Mouse (Mus musculus) embryonic facial prominence, embryonic 11.5 days (tissue): Measurements from ENCODE around the gene Lipa. TPM values are rescaled to one million over a fixed set of nuclear protein-coding genes. Genes with fewer than 3 reads are reported as not detected.
A peak's percentile ranks its signal among the peaks of the same experiment; 100 is the strongest.

Source experiments
- ATAC-seq: fragments of 200-750 bp; cut with Nextera tagmentation; replicated peaks from 2 replicates; pipeline ENCODE4 v1.8.0; 2017; ENCODE audit warnings: low read depth; ENCODE audit not compliant: insufficient number of reproducible peaks, low FRiP score, low TSS enrichment
- DNase-seq: peaks from one replicate; pipeline ENCODE4 v3.0.0-alpha.2; 2015; ENCODE audit warnings: low spot score
- H3K27ac ChIP-seq: fragments of 300-500 bp; sonication (generic); replicated peaks from 2 replicates; pipeline ENCODE4 v1.5.1; 2014; ENCODE audit warnings: mild to moderate bottlenecking, low read depth, low read length, control low read depth
- H3K27me3 ChIP-seq: fragments of 300-500 bp; sonication (generic); 2 replicates; pipeline ENCODE4 v1.6.1; 2014; ENCODE audit warnings: mild to moderate bottlenecking, low read length, moderate library complexity, mixed read lengths; ENCODE audit not compliant: control insufficient read depth, insufficient read depth
- H3K36me3 ChIP-seq: fragments of 300-500 bp; sonication (generic); replicated peaks from 2 replicates; pipeline ENCODE4 v1.6.1; 2014; ENCODE audit warnings: low read depth, mild to moderate bottlenecking, low read length, moderate library complexity, mixed read lengths; ENCODE audit not compliant: control insufficient read depth, insufficient read depth
- H3K4me1 ChIP-seq: fragments of 300-500 bp; sonication (generic); 2 replicates; pipeline ENCODE4 v1.6.1; 2014; ENCODE audit warnings: low read length, mixed read lengths; ENCODE audit not compliant: control insufficient read depth, insufficient read depth
- H3K4me2 ChIP-seq: fragments of 300-500 bp; sonication (generic); 2 replicates; pipeline ENCODE4 v1.6.1; 2014; ENCODE audit warnings: low read depth, mild to moderate bottlenecking, control low read depth, low read length, moderate library complexity
- H3K4me3 ChIP-seq: fragments of 300-500 bp; sonication (generic); 2 replicates; pipeline ENCODE4 v1.5.1; 2014; ENCODE audit warnings: low read depth, low read length, control low read depth
- H3K9ac ChIP-seq: fragments of 300-500 bp; sonication (generic); replicated peaks from 2 replicates; pipeline ENCODE4 v1.6.1; 2014; ENCODE audit warnings: mild to moderate bottlenecking, control low read depth, low read length
- H3K9me3 ChIP-seq: fragments of 300-500 bp; sonication (generic); replicated peaks from 2 replicates; pipeline ENCODE4 v1.6.1; 2016; ENCODE audit warnings: mild to moderate bottlenecking, low read length, inconsistent platforms, mixed read lengths; ENCODE audit not compliant: control insufficient read depth
- WGBS: fragments of 180-500 bp; shearing (Covaris S2); extraction: QIAGEN DNeasy Blood & Tissue Kit; methylation state at CpG from one replicate; pipeline ENCODE4 v1.1.7; 2014; 5-methylcytosine and 5-hydroxymethylcytosine counted together
- polyA plus RNA-seq: library from polyadenylated mRNA; unstranded; fragments of >200 nt; fragmentation: Nextera tagmentation; extraction: Ambion mirVana; gene quantifications from 2 replicates; pipeline ENCODE4 v1.2.1, GENCODE M21; 2014

The Lipa gene
- polyA plus RNA-seq, 1 experiment from 2014 or later, result 35.6 TPM

GRCm38 (mm10) chr19:34556621-34557020, 29.3 kb upstream of the Lipa start:
- Histone ChIP-seq H3K27ac (no peak overlapping the region), H3K4me1 (no peaks in the 10 kb centered on the region; the same call in 1 of the 2 replicates), H3K9me3 (no peaks in the 10 kb centered on the region), H3K9ac (no peak overlapping the region), H3K27me3 (no peaks in the 10 kb centered on the region), H3K4me3 (no peak overlapping the region), H3K4me2 (no peak overlapping the region), H3K36me3 (no peaks in the 10 kb centered on the region)
- DNase-seq (no peak), ATAC-seq (no peak)
- WGBS, result 79% methylated on average over 3 of the region's 3 CpGs

DNA sequence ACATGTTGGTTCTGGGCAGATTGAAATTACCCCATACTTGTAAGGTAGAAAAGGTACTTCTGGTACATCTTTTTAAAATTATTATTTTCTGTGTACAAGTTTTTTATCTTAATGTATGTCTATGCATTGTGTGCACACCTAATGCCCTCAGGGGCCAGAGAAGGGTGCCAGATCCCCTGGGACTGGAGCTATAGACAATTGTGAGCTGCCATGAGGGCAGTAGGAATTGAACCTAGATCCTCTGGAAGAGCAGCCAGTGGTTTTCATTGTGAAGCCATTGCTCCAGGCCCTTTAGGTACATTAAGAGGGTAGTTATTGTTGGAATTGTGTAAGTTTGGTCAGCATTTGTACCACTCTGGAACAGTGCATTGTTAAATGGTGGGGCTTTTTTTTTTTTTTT, 26.8 kb upstream of the Lipa start:
- Histone ChIP-seq H3K27me3 (no peaks in the 10 kb centered on the region), H3K36me3 (no peaks in the 10 kb centered on the region), H3K4me2 (no peak overlapping the region), H3K9me3 (no peaks in the 10 kb centered on the region), H3K4me3 (no peak overlapping the region), H3K4me1 (no peaks in the 10 kb centered on the region; the same call in 1 of the 2 replicates), H3K9ac (no peak overlapping the region), H3K27ac (no peak overlapping the region)
- ATAC-seq (no peak), DNase-seq (no peak)

DNA sequence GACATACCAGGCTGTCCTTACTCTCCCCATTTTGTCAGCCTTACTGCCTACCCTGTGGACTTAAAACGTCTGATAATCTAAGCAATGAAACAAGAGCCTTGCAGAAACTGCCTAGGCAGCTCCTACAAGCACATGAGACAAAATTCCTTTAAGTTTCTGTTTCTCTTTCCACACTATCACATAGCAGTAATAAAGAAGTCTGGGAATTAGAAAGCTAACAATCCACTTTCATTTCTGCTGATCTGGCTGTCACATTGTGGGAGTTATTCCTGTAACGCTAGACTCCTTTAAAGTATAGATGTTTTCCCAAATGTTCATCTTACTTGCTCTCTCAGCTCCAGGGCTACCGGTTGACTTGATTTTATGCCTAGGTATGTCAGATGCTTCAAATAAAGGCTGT, 26.2 kb upstream of the Lipa start:
- Histone ChIP-seq H3K9ac (no peak overlapping the region; the same call in 1 of the 2 replicates), H3K27me3 (no peaks in the 10 kb centered on the region), H3K4me1 (no peaks in the 10 kb centered on the region; the same call in 1 of the 2 replicates), H3K4me2 (no peak overlapping the region), H3K36me3 (no peaks in the 10 kb centered on the region), H3K9me3 (no peaks in the 10 kb centered on the region), H3K27ac (no peak overlapping the region), H3K4me3 (no peak overlapping the region)
- DNase-seq, result no peak
- no peak for ATAC-seq
- WGBS, result 57% methylated on average over 3 of the region's 3 CpGs

DNA sequence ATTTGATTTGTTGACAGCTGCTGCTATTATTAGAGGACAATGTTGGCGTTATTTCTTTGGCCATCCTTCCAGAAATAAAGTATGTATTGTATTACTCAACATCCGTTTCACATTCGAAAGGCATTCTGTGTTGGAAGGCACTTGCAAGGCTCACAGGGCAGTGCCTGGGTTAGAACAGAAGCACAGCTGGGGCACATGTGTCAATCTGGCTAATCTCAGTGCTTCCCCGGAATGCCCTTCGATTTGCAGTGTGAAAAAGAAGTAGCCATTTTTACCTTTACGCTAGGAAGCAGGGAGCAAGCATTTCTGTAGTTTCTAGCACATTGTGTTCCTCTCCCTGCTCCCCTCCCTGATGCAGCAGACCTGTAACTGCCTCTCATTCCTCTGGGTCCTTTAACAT, 25.7 kb upstream of the Lipa start:
- no peak overlapping the region for H3K4me3 ChIP-seq
- no peaks in the 10 kb centered on the region for H3K36me3 ChIP-seq
- DNase-seq, result peak; percentile 39
- H3K9ac ChIP-seq, result no peak overlapping the region
- no peak overlapping the region for H3K4me2 ChIP-seq
- H3K27me3 ChIP-seq, result no peaks in the 10 kb centered on the region
- ATAC-seq, result no peak
- H3K27ac ChIP-seq, result no peak overlapping the region
- 54% methylated on average over 6 of the region's 6 CpGs for WGBS
- H3K9me3 ChIP-seq, result no peaks in the 10 kb centered on the region
- no peaks in the 10 kb centered on the region; the same call in 1 of the 2 replicates for H3K4me1 ChIP-seq

- H3K4me2 ChIP-seq, result no peak overlapping the region
- H3K9me3 ChIP-seq, result no peaks in the 10 kb centered on the region
- H3K27ac ChIP-seq, result no peak overlapping the region
- H3K36me3 ChIP-seq, result no peaks in the 10 kb centered on the region
- 60% methylated on average over 5 of the region's 5 CpGs for WGBS
- no peaks in the 10 kb centered on the region for H3K27me3 ChIP-seq
- no peak for DNase-seq
- H3K4me3 ChIP-seq, result no peak overlapping the region
- ATAC-seq, result no peak
- H3K9ac ChIP-seq, result no peak overlapping the region
- H3K4me1 ChIP-seq, result no peaks in the 10 kb centered on the region; the same call in 1 of the 2 replicates
Measured at GRCm38 (mm10) chr19:34551981-34552380, 24.7 kb upstream of the Lipa start.

- ATAC-seq (peak; percentile 93), DNase-seq (peak; percentile 85)
- H3K27me3 ChIP-seq, result no peaks in the 10 kb centered on the region
- H3K9ac ChIP-seq, result peak within 1 kb of the TSS; percentile 49
- no peaks in the 10 kb centered on the region; the same call in 1 of the 2 replicates for H3K4me1 ChIP-seq
- H3K27ac ChIP-seq, result no peak within 1 kb of the TSS
- peak within 1 kb of the TSS; percentile 50 for H3K4me3 ChIP-seq
- no peaks in the 10 kb centered on the region for H3K9me3 ChIP-seq
- H3K4me2 ChIP-seq, result peak within 1 kb of the TSS; percentile 51
- H3K36me3 ChIP-seq, result no peaks in the 10 kb centered on the region
- under 1% methylated on average over 22 of the region's 22 CpGs for WGBS
Measured at GRCm38 (mm10) chr19:34550534-34551223, 23.4 kb upstream of the Lipa start, which contains the start of gene Ifit2. Ifit2 (plus strand) TSS chr19:34550694.

- 41% methylated on average over 4 of the region's 4 CpGs for WGBS
- no peaks in the 10 kb centered on the region for H3K36me3 ChIP-seq
- H3K4me1 ChIP-seq, result no peaks in the 10 kb centered on the region; the same call in 1 of the 2 replicates
- H3K9me3 ChIP-seq, result no peaks in the 10 kb centered on the region
- H3K4me2 ChIP-seq, result peak overlapping the region; percentile 51
- no peak for ATAC-seq
- peak overlapping the region; percentile 50 for H3K4me3 ChIP-seq
- H3K27me3 ChIP-seq, result no peaks in the 10 kb centered on the region
- H3K27ac ChIP-seq, result no peak overlapping the region
- DNase-seq, result no peak
- 0 out of 2 replicates have a peak overlapping the region, but pooled peaks have one; percentile 32 for H3K9ac ChIP-seq
Measured at GRCm38 (mm10) chr19:34550205-34550533, 22.9 kb upstream of the Lipa start.

GRCm38 (mm10) chr19:34547976-34548375, 20.7 kb upstream of the Lipa start:
- peak; percentile 80 for DNase-seq
- ATAC-seq, result no peak
- Histone ChIP-seq H3K4me1 (no peaks in the 10 kb centered on the region), H3K9ac (no peak overlapping the region), H3K36me3 (no peaks in the 10 kb centered on the region), H3K4me3 (no peak overlapping the region), H3K27me3 (no peaks in the 10 kb centered on the region), H3K27ac (no peak overlapping the region), H3K9me3 (no peaks in the 10 kb centered on the region), H3K4me2 (no peak overlapping the region)
- WGBS, result 27% methylated on average over 7 of the region's 7 CpGs
